Mouse (Mus musculus) stomach, embryonic 15.5 days (tissue): ENCODE results near the gene Sostdc1. TPM values are rescaled to one million over a fixed set of nuclear protein-coding genes. Genes with fewer than 3 reads are reported as not detected.

Source experiments
- ATAC-seq: fragments of 200-750 bp; cut with Nextera tagmentation; 2 replicates; pipeline ENCODE4 v1.8.0; 2017; ENCODE audit warnings: low read depth, moderate number of reproducible peaks, moderate TSS enrichment; ENCODE audit not compliant: insufficient read depth, low FRiP score
- H3K27ac ChIP-seq: fragments of 300-500 bp; sonication (generic); 2 replicates; pipeline ENCODE4 v1.5.1; 2015; ENCODE audit warnings: mild to moderate bottlenecking, inconsistent platforms
- H3K27me3 ChIP-seq: fragments of 300-500 bp; sonication (generic); replicated peaks from 2 replicates; pipeline ENCODE4 v1.6.1; 2015; ENCODE audit warnings: inconsistent platforms
- H3K36me3 ChIP-seq: fragments of 300-500 bp; sonication (generic); 2 replicates; pipeline ENCODE4 v1.6.1; 2015; ENCODE audit warnings: inconsistent platforms
- H3K4me1 ChIP-seq: fragments of 300-500 bp; sonication (generic); 2 replicates; pipeline ENCODE4 v1.6.1; 2015; ENCODE audit warnings: inconsistent platforms
- H3K4me2 ChIP-seq: fragments of 300-500 bp; sonication (generic); 2 replicates; pipeline ENCODE4 v1.6.1; 2015; ENCODE audit warnings: mild to moderate bottlenecking, inconsistent platforms
- H3K4me3 ChIP-seq: fragments of 300-500 bp; sonication (generic); replicated peaks from 2 replicates; pipeline ENCODE4 v1.5.1; 2015; ENCODE audit warnings: inconsistent platforms
- H3K9ac ChIP-seq: fragments of 300-500 bp; sonication (generic); 2 replicates; pipeline ENCODE4 v1.6.1; 2015; ENCODE audit warnings: inconsistent platforms
- H3K9me3 ChIP-seq: fragments of 300-500 bp; sonication (generic); 2 replicates; pipeline ENCODE4 v1.6.1; 2016; ENCODE audit warnings: inconsistent platforms
- WGBS: fragments of 180-500 bp; shearing (Covaris S2); methylation state at CpG from one replicate; pipeline ENCODE4 v1.1.7; 2015; 5-methylcytosine and 5-hydroxymethylcytosine counted together
- polyA plus RNA-seq: library from polyadenylated mRNA; unstranded; fragments of >200 nt; fragmentation: Nextera tagmentation; extraction: Ambion mirVana; gene quantifications from 2 replicates; pipeline ENCODE4 v1.2.1, GENCODE M21; 2015

Sostdc1 gene
- polyA plus RNA-seq: 9.2 and 9.5 TPM in 2 replicates

- H3K27me3 ChIP-seq: no peaks in the 10 kb centered on the region
- no peak within 1 kb of the TSS for H3K9ac ChIP-seq
- no peak for ATAC-seq
- no peaks in the 10 kb centered on the region for H3K9me3 ChIP-seq
- H3K4me3 ChIP-seq: peak within 1 kb of the TSS; percentile 15
- WGBS: 16% methylated on average over 7 of the region's 7 CpGs
- H3K4me1 ChIP-seq: no peaks in the 10 kb centered on the region
- no peaks in the 10 kb centered on the region for H3K36me3 ChIP-seq
- H3K4me2 ChIP-seq: peak within 1 kb of the TSS; percentile 41
- H3K27ac ChIP-seq: peak within 1 kb of the TSS; percentile 13; the same call in 1 of the 2 replicates
These were observed at the start of gene Sostdc1 for GRCm38 (mm10) chr12:36313916-36314315. Sostdc1 (plus strand) TSS chr12:36314139.

- 83% methylated on average over 8 of the region's 8 CpGs for WGBS
These were observed 46.2 kb upstream of the Sostdc1 start for GRCm38 (mm10) chr12:36267670-36268246.

GRCm38 (mm10) chr12:36274823-36275222 is 39.1 kb upstream of the Sostdc1 start:
- WGBS: 31% methylated on average over 3 of the region's 3 CpGs
- Histone ChIP-seq H3K4me3 (no peak overlapping the region), H3K27me3 (no peaks in the 10 kb centered on the region), H3K9me3 (no peaks in the 10 kb centered on the region), H3K4me1 (no peaks in the 10 kb centered on the region), H3K27ac (no peak overlapping the region), H3K36me3 (no peaks in the 10 kb centered on the region), H3K9ac (no peak overlapping the region), H3K4me2 (no peak overlapping the region)
- ATAC-seq: 0 out of 2 replicates have a peak, but pooled peaks have one; percentile 10

More at GRCm38 (mm10) chr12:36267670-36268246, 46.2 kb upstream of the Sostdc1 start:
- H3K36me3 ChIP-seq: no peaks in the 10 kb centered on the region
- H3K4me3 ChIP-seq: no peak overlapping the region
- no peak for ATAC-seq
- H3K27me3 ChIP-seq: no peaks in the 10 kb centered on the region
- H3K4me1 ChIP-seq: no peaks in the 10 kb centered on the region
- H3K4me2 ChIP-seq: no peak overlapping the region
- H3K9ac ChIP-seq: no peak overlapping the region
- no peak overlapping the region for H3K27ac ChIP-seq
- no peaks in the 10 kb centered on the region for H3K9me3 ChIP-seq

- no peaks in the 10 kb centered on the region for H3K9me3 ChIP-seq
- ATAC-seq: no peak
- no peak overlapping the region for H3K4me2 ChIP-seq
- H3K4me1 ChIP-seq: no peaks in the 10 kb centered on the region
- 84% methylated on average over 8 of the region's 8 CpGs for WGBS
- H3K4me3 ChIP-seq: no peak overlapping the region
- H3K36me3 ChIP-seq: no peaks in the 10 kb centered on the region
- no peaks in the 10 kb centered on the region for H3K27me3 ChIP-seq
- no peak overlapping the region for H3K9ac ChIP-seq
- H3K27ac ChIP-seq: no peak overlapping the region
These were observed 24.3 kb upstream of the Sostdc1 start for GRCm38 (mm10) chr12:36289634-36290033.

- Histone ChIP-seq H3K36me3 (no peaks in the 10 kb centered on the region), H3K27me3 (no peaks in the 10 kb centered on the region)
These were observed 23.5 kb upstream of the Sostdc1 start for GRCm38 (mm10) chr12:36290465-36290864.

GRCm38 (mm10) chr12:36291346-36291745 is 22.6 kb upstream of the Sostdc1 start:
- Histone ChIP-seq H3K9me3 (no peaks in the 10 kb centered on the region), H3K4me1 (no peaks in the 10 kb centered on the region), H3K27me3 (no peaks in the 10 kb centered on the region), H3K4me2 (no peak overlapping the region), H3K27ac (no peak overlapping the region), H3K9ac (no peak overlapping the region), H3K4me3 (no peak overlapping the region), H3K36me3 (no peaks in the 10 kb centered on the region)
- no peak for ATAC-seq
- WGBS: 86% methylated on average over 6 of the region's 6 CpGs

More at GRCm38 (mm10) chr12:36290465-36290864, 23.5 kb upstream of the Sostdc1 start:
- no peaks in the 10 kb centered on the region for H3K9me3 ChIP-seq
- H3K4me2 ChIP-seq: no peak overlapping the region
- ATAC-seq: no peak
- H3K9ac ChIP-seq: no peak overlapping the region
- no peak overlapping the region for H3K4me3 ChIP-seq
- no peaks in the 10 kb centered on the region for H3K4me1 ChIP-seq
- 77% methylated on average over 4 of the region's 4 CpGs for WGBS
- no peak overlapping the region for H3K27ac ChIP-seq

GRCm38 (mm10) chr12:36302326-36302725 is 11.6 kb upstream of the Sostdc1 start:
- Histone ChIP-seq H3K36me3 (no peaks in the 10 kb centered on the region), H3K27me3 (no peaks in the 10 kb centered on the region), H3K4me2 (no peak overlapping the region), H3K27ac (no peak overlapping the region), H3K9ac (no peak overlapping the region), H3K4me1 (no peaks in the 10 kb centered on the region), H3K4me3 (no peak overlapping the region), H3K9me3 (no peaks in the 10 kb centered on the region)
- no peak for ATAC-seq
- 78% methylated on average over 12 of the region's 12 CpGs for WGBS

GRCm38 (mm10) chr12:36302905-36303642 is 10.9 kb upstream of the Sostdc1 start:
- Histone ChIP-seq H3K9ac (no peak overlapping the region), H3K9me3 (no peaks in the 10 kb centered on the region), H3K27ac (no peak overlapping the region), H3K36me3 (no peaks in the 10 kb centered on the region), H3K4me1 (no peaks in the 10 kb centered on the region), H3K27me3 (no peaks in the 10 kb centered on the region), H3K4me3 (no peak overlapping the region), H3K4me2 (no peak overlapping the region)
- ATAC-seq: no peak
- 73% methylated on average over 8 of the region's 8 CpGs for WGBS

- Histone ChIP-seq H3K9me3 (no peaks in the 10 kb centered on the region), H3K27ac (no peak overlapping the region), H3K9ac (no peak overlapping the region), H3K4me1 (no peaks in the 10 kb centered on the region), H3K36me3 (no peaks in the 10 kb centered on the region), H3K4me2 (no peak overlapping the region), H3K27me3 (no peaks in the 10 kb centered on the region), H3K4me3 (no peak overlapping the region)
- 78% methylated on average over 6 of the region's 6 CpGs for WGBS
- no peak for ATAC-seq
These were observed 5.1 kb upstream of the Sostdc1 start for GRCm38 (mm10) chr12:36308737-36309420.

- Histone ChIP-seq H3K36me3 (no peaks in the 10 kb centered on the region), H3K4me3 (no peak overlapping the region), H3K4me2 (no peak overlapping the region), H3K9me3 (no peaks in the 10 kb centered on the region), H3K27me3 (no peaks in the 10 kb centered on the region), H3K9ac (no peak overlapping the region), H3K27ac (no peak overlapping the region), H3K4me1 (no peaks in the 10 kb centered on the region)
- ATAC-seq: peak; percentile 27; the same call in 1 of the 2 replicates
- 47% methylated on average over 2 of the region's 2 CpGs for WGBS
These were observed 924 bp upstream of the Sostdc1 start for GRCm38 (mm10) chr12:36313015-36313414.

- H3K27ac ChIP-seq: peak overlapping the region; percentile 13; the same call in 1 of the 2 replicates
- H3K36me3 ChIP-seq: no peaks in the 10 kb centered on the region
- 54% methylated on average over 7 of the region's 7 CpGs for WGBS
- H3K9me3 ChIP-seq: no peaks in the 10 kb centered on the region
- peak overlapping the region; percentile 15 for H3K4me3 ChIP-seq
- no peak for ATAC-seq
- peak overlapping the region; percentile 41 for H3K4me2 ChIP-seq
- H3K9ac ChIP-seq: no peak overlapping the region
- H3K4me1 ChIP-seq: no peaks in the 10 kb centered on the region
- H3K27me3 ChIP-seq: no peaks in the 10 kb centered on the region
These were observed 507 bp downstream of the Sostdc1 start for GRCm38 (mm10) chr12:36314446-36314845.

- no peaks in the 10 kb centered on the region for H3K27me3 ChIP-seq
- 0 out of 2 replicates have a peak overlapping the region, but pooled peaks have one; percentile 11 for H3K4me2 ChIP-seq
- H3K9me3 ChIP-seq: no peaks in the 10 kb centered on the region
- H3K27ac ChIP-seq: no peak overlapping the region
- ATAC-seq: no peak
- no peaks in the 10 kb centered on the region for H3K36me3 ChIP-seq
- no peak overlapping the region for H3K4me3 ChIP-seq
- H3K9ac ChIP-seq: no peak overlapping the region
- H3K4me1 ChIP-seq: no peaks in the 10 kb centered on the region
- WGBS: 75% methylated on average over 3 of the region's 3 CpGs
These were observed 1.6 kb downstream of the Sostdc1 start for GRCm38 (mm10) chr12:36315527-36315926.
